Mouse (Mus musculus) forebrain, postnatal 0 days (tissue): ENCODE data around the gene Fes. TPM values are rescaled to one million over a fixed set of nuclear protein-coding genes. Genes with fewer than 3 reads are reported as not detected.

ENCODE experiments used
- ATAC-seq: fragments of 200-750 bp; cut with Nextera tagmentation; 2 replicates; pipeline ENCODE4 v1.8.0; 2017; ENCODE audit warnings: mild to moderate bottlenecking, moderate library complexity
- DNase-seq: peaks from one replicate; pipeline ENCODE4 v3.0.0-alpha.2; 2015
- H3K27ac ChIP-seq: fragments of 300-500 bp; sonication (generic); 2 replicates; pipeline ENCODE4 v1.5.1; 2014; ENCODE audit warnings: low read depth, mild to moderate bottlenecking, antibody characterized with exemption, low read length, moderate library complexity, mixed read lengths
- H3K27me3 ChIP-seq: fragments of 300-500 bp; sonication (generic); 2 replicates; pipeline ENCODE4 v1.6.1; 2014; ENCODE audit warnings: mild to moderate bottlenecking, low read length, mixed read lengths; ENCODE audit not compliant: insufficient read depth
- H3K36me3 ChIP-seq: fragments of 300-500 bp; sonication (generic); 2 replicates; pipeline ENCODE4 v1.6.1; 2014; ENCODE audit warnings: mild to moderate bottlenecking, moderate library complexity; ENCODE audit not compliant: insufficient read depth
- H3K4me1 ChIP-seq: fragments of 300-500 bp; sonication (generic); 2 replicates; pipeline ENCODE4 v1.6.1; 2014; ENCODE audit warnings: antibody characterized with exemption; ENCODE audit not compliant: insufficient read depth
- H3K4me2 ChIP-seq: fragments of 300-500 bp; sonication (generic); 2 replicates; pipeline ENCODE4 v1.6.1; 2014; ENCODE audit warnings: low read depth, mild to moderate bottlenecking, moderate library complexity
- H3K4me3 ChIP-seq: fragments of 300-500 bp; sonication (generic); 2 replicates; pipeline ENCODE4 v1.5.1; 2014; ENCODE audit warnings: low read depth, low read length, mixed read lengths
- H3K9ac ChIP-seq: fragments of 300-500 bp; sonication (generic); 2 replicates; pipeline ENCODE4 v1.6.1; 2014; ENCODE audit warnings: mild to moderate bottlenecking
- H3K9me3 ChIP-seq: fragments of 300-500 bp; sonication (generic); 2 replicates; pipeline ENCODE4 v1.6.1; 2016; ENCODE audit warnings: low read length
- CTCF ChIP-seq: sonication (generic); IDR thresholded peaks from 2 replicates; pipeline ENCODE4 v1.5.1; 2016; ENCODE audit warnings: antibody characterized with exemption, control low read depth, low read depth
- WGBS: fragments of 180-500 bp; shearing (Covaris S2); extraction: QIAGEN DNeasy Blood & Tissue Kit; methylation state at CpG from one replicate; pipeline ENCODE4 v1.1.7; 2014; 5-methylcytosine and 5-hydroxymethylcytosine counted together
- polyA plus RNA-seq: library from polyadenylated mRNA; unstranded; fragments of >200 nt; fragmentation: Nextera tagmentation; extraction: Ambion mirVana; gene quantifications from 2 replicates; pipeline ENCODE4 v1.2.1, GENCODE M21; 2015
- total RNA-seq: library from RNA; depleted of rRNA; stranded (reverse); fragments of >200 nt; gene quantifications from 2 replicates; pipeline ENCODE4 v1.2.3, GENCODE M21; 2014

The Fes gene
- total and polyA plus RNA-seq, 2 experiments from 2014 or later, result 2.8 to 6.4 TPM

- Histone ChIP-seq H3K9me3 (no peaks in the 10 kb centered on the region), H3K9ac (no peak overlapping the region), H3K36me3 (no peaks in the 10 kb centered on the region), H3K4me3 (no peak overlapping the region), H3K4me1 (no peaks in the 10 kb centered on the region), H3K27me3 (no peaks in the 10 kb centered on the region), H3K4me2 (no peak overlapping the region), H3K27ac (no peak overlapping the region)
- no peak for TF ChIP-seq CTCF
- WGBS, result 82% methylated on average over 7 of the region's 7 CpGs
- no peak for ATAC-seq
- no peak for DNase-seq
Measured at GRCm38 (mm10) chr7:80414303-80414855, 26.6 kb upstream of the Fes start.

GRCm38 (mm10) chr7:80413512-80414302 is 26.0 kb upstream of the Fes start:
- Histone ChIP-seq H3K4me1 (no peaks in the 10 kb centered on the region), H3K36me3 (no peaks in the 10 kb centered on the region), H3K4me2 (no peak overlapping the region), H3K27ac (no peak overlapping the region), H3K4me3 (no peak overlapping the region), H3K9me3 (no peaks in the 10 kb centered on the region), H3K27me3 (no peaks in the 10 kb centered on the region), H3K9ac (no peak overlapping the region)
- ATAC-seq (no peak; the same call in 1 of the 2 replicates), DNase-seq (no peak)
- 79% methylated on average over 9 of the region's 9 CpGs for WGBS
- TF ChIP-seq CTCF, result no peak

DNA sequence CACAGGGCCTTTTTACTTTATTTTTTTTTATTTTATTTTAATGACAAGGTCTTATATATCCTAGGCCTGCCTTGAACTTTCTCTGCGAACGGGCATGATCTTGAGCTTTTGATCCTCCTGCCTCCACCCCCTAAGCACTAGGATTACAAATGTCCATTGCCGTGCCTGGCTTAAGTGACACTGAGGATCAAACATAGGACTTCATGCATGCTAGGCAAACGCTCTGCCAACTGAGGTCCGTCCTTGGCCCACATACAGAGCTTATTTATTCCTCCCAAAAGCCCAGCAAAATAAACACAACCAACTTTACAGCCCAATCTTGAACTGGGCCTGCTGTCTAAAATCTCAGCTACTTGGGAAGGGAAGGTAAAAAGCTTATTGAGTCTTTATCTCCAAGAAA is 25.0 kb upstream of the Fes start:
- no peaks in the 10 kb centered on the region for H3K27me3 ChIP-seq
- 54% methylated on average over 5 of the region's 5 CpGs for WGBS
- no peak overlapping the region for H3K4me3 ChIP-seq
- no peak for TF ChIP-seq CTCF
- no peak overlapping the region for H3K4me2 ChIP-seq
- no peak for DNase-seq
- no peak overlapping the region for H3K27ac ChIP-seq
- no peak overlapping the region for H3K9ac ChIP-seq
- H3K4me1 ChIP-seq, result no peaks in the 10 kb centered on the region
- H3K9me3 ChIP-seq, result no peaks in the 10 kb centered on the region
- ATAC-seq, result no peak; the same call in 1 of the 2 replicates
- no peaks in the 10 kb centered on the region for H3K36me3 ChIP-seq

- peak; percentile 71 for ATAC-seq
- 26% methylated on average over 10 of the region's 10 CpGs for WGBS
- TF ChIP-seq CTCF, result no peak
Measured at GRCm38 (mm10) chr7:80412279-80412678, 24.5 kb upstream of the Fes start.

DNA sequence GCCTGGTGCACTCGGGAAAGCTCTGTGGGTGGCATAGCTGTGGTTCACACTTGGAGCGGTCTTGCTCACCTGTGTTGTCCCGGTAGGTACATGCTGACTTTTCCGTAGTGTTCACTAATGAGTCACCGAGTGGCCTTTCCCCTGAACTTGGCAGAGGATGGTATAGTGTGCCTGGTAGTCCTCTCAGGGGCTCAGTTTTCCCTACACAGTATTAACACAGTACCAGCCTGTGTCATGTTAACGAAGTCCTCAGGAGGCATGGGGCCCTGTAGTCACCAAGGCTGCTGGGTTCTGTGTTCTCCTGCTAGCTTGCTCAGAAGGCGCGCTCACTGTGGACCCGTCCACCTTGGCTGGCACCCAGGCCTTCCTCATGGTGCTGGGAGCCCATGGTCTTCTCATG is 22.6 kb upstream of the Fes start:
- no peak for ATAC-seq
- Histone ChIP-seq H3K27ac (no peak overlapping the region), H3K27me3 (no peaks in the 10 kb centered on the region), H3K4me1 (no peaks in the 10 kb centered on the region), H3K36me3 (no peaks in the 10 kb centered on the region), H3K9me3 (no peaks in the 10 kb centered on the region), H3K4me2 (no peak overlapping the region), H3K9ac (no peak overlapping the region), H3K4me3 (no peak overlapping the region)
- no peak for TF ChIP-seq CTCF
- DNase-seq, result no peak
- 72% methylated on average over 9 of the region's 9 CpGs for WGBS

More at GRCm38 (mm10) chr7:80412279-80412678, 24.5 kb upstream of the Fes start:
- no peak overlapping the region for H3K4me3 ChIP-seq
- H3K27me3 ChIP-seq, result no peaks in the 10 kb centered on the region
- no peaks in the 10 kb centered on the region for H3K4me1 ChIP-seq
- H3K4me2 ChIP-seq, result no peak overlapping the region
- DNase-seq, result no peak
- no peaks in the 10 kb centered on the region for H3K9me3 ChIP-seq
- H3K36me3 ChIP-seq, result no peaks in the 10 kb centered on the region
- H3K27ac ChIP-seq, result no peak overlapping the region
- H3K9ac ChIP-seq, result no peak overlapping the region

DNA sequence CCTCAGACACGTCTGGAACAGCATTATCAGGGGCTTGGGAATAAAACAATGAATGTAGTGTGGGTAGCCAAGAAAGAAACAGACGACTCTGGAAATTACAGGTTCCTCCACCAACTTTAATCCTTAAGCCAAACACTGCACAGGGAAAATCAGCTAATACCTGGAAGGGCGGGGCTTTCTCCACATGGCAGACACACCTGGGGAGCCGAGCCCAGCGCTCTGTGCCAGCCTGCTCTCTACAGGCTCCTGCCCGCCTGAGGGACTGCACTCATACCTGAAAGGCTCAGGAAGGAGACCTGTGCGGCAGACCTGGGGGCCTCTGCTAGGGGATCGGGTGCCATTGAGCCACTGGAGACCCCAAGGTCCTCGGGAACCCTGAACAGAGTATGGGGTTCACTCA is 20.0 kb upstream of the Fes start:
- H3K27me3 ChIP-seq, result no peaks in the 10 kb centered on the region
- H3K36me3 ChIP-seq, result no peaks in the 10 kb centered on the region
- DNase-seq, result no peak
- no peaks in the 10 kb centered on the region for H3K4me1 ChIP-seq
- WGBS, result 77% methylated on average over 9 of the region's 9 CpGs
- H3K4me3 ChIP-seq, result no peak overlapping the region
- TF ChIP-seq CTCF, result no peak
- H3K27ac ChIP-seq, result no peak overlapping the region
- no peaks in the 10 kb centered on the region for H3K9me3 ChIP-seq
- H3K4me2 ChIP-seq, result no peak overlapping the region
- no peak overlapping the region for H3K9ac ChIP-seq
- no peak for ATAC-seq

- H3K27ac ChIP-seq, result no peak overlapping the region
- no peaks in the 10 kb centered on the region for H3K27me3 ChIP-seq
- H3K4me2 ChIP-seq, result no peak overlapping the region
- TF ChIP-seq CTCF, result no peak
- H3K9ac ChIP-seq, result no peak overlapping the region
- 76% methylated on average over 3 of the region's 3 CpGs for WGBS
- ATAC-seq, result no peak
- H3K36me3 ChIP-seq, result no peaks in the 10 kb centered on the region
- H3K4me1 ChIP-seq, result peaks cover 5% of the 10 kb centered on the region; the same call in 1 of the 2 replicates
- DNase-seq, result no peak
- H3K4me3 ChIP-seq, result no peak overlapping the region
- no peaks in the 10 kb centered on the region for H3K9me3 ChIP-seq
Measured at GRCm38 (mm10) chr7:80406186-80406585, 18.4 kb upstream of the Fes start.
